Mouse (Mus musculus) kidney, embryonic 16.5 days (tissue): Measurements from ENCODE around the gene Cdk5rap3. TPM values are rescaled to one million over a fixed set of nuclear protein-coding genes. Genes with fewer than 3 reads are reported as not detected.

Experiments
- ATAC-seq: fragments of 200-750 bp; cut with Nextera tagmentation; 2 replicates; pipeline ENCODE4 v1.8.0; 2017; ENCODE audit warnings: moderate TSS enrichment; ENCODE audit not compliant: low FRiP score, low TSS enrichment
- H3K27ac ChIP-seq: fragments of 300-500 bp; sonication (generic); 2 replicates; pipeline ENCODE4 v1.5.1; 2014; ENCODE audit warnings: low read length
- H3K27me3 ChIP-seq: fragments of 300-500 bp; sonication (generic); 2 replicates; pipeline ENCODE4 v1.6.1; 2014; ENCODE audit warnings: low read length, control low read depth, mixed read lengths; ENCODE audit not compliant: insufficient read depth
- H3K36me3 ChIP-seq: fragments of 300-500 bp; sonication (generic); 2 replicates; pipeline ENCODE4 v1.6.1; 2014; ENCODE audit warnings: low read length, control low read depth, mixed read lengths; ENCODE audit not compliant: insufficient read depth
- H3K4me1 ChIP-seq: fragments of 300-500 bp; sonication (generic); 2 replicates; pipeline ENCODE4 v1.6.1; 2014; ENCODE audit warnings: low read length, control low read depth, mixed read lengths; ENCODE audit not compliant: insufficient read depth
- H3K4me2 ChIP-seq: fragments of 300-500 bp; sonication (generic); replicated peaks from 2 replicates; pipeline ENCODE4 v1.6.1; 2014; ENCODE audit warnings: low read depth, low read length
- H3K4me3 ChIP-seq: fragments of 300-500 bp; sonication (generic); 2 replicates; pipeline ENCODE4 v1.5.1; 2014; ENCODE audit warnings: mild to moderate bottlenecking, low read length
- H3K9ac ChIP-seq: fragments of 300-500 bp; sonication (generic); replicated peaks from 2 replicates; pipeline ENCODE4 v1.6.1; 2014; ENCODE audit warnings: low read length
- H3K9me3 ChIP-seq: fragments of 300-500 bp; sonication (generic); 2 replicates; pipeline ENCODE4 v1.6.1; 2016; ENCODE audit warnings: low read length, control low read depth
- WGBS: fragments of 180-500 bp; shearing (Covaris S2); extraction: QIAGEN DNeasy Blood & Tissue Kit; methylation state at CpG from one replicate; pipeline ENCODE4 v1.1.7; 2014; 5-methylcytosine and 5-hydroxymethylcytosine counted together
- polyA plus RNA-seq: library from polyadenylated mRNA; unstranded; fragments of >200 nt; fragmentation: Nextera tagmentation; extraction: Ambion mirVana; gene quantifications from 2 replicates; pipeline ENCODE4 v1.2.1, GENCODE M21; 2015

Cdk5rap3 gene
- polyA plus RNA-seq, 1 experiment from 2014 or later = 83.7 TPM

GRCm38 (mm10) chr11:96924861-96925260 is 8.6 kb upstream of the Cdk5rap3 start:
- H3K36me3 ChIP-seq = no peaks in the 10 kb centered on the region
- H3K4me3 ChIP-seq = no peak overlapping the region
- no peak overlapping the region for H3K4me2 ChIP-seq
- no peak overlapping the region for H3K27ac ChIP-seq
- no peak for ATAC-seq
- 79% methylated on average over 11 of the region's 11 CpGs for WGBS
- H3K27me3 ChIP-seq = no peaks in the 10 kb centered on the region
- peaks cover 6% of the 10 kb centered on the region; the same call in 1 of the 2 replicates for H3K4me1 ChIP-seq
- no peak overlapping the region for H3K9ac ChIP-seq
- no peaks in the 10 kb centered on the region for H3K9me3 ChIP-seq

- Histone ChIP-seq H3K27ac (no peak overlapping the region), H3K9ac (0 out of 2 replicates have a peak overlapping the region, but pooled peaks have one; percentile 9), H3K27me3 (no peaks in the 10 kb centered on the region), H3K4me1 (peaks cover 8% of the 10 kb centered on the region), H3K9me3 (no peaks in the 10 kb centered on the region), H3K4me3 (no peak overlapping the region), H3K36me3 (no peaks in the 10 kb centered on the region), H3K4me2 (no peak overlapping the region)
- ATAC-seq = no peak
- 49% methylated on average over 6 of the region's 6 CpGs for WGBS
These were observed 2.7 kb upstream of the Cdk5rap3 start for GRCm38 (mm10) chr11:96919003-96919402.

GRCm38 (mm10) chr11:96917415-96917814 is 1.1 kb upstream of the Cdk5rap3 start:
- Histone ChIP-seq H3K4me2 (0 out of 2 replicates have a peak overlapping the region, but pooled peaks have one; percentile 58), H3K4me3 (no peak overlapping the region), H3K4me1 (peaks cover 8% of the 10 kb centered on the region), H3K9me3 (no peaks in the 10 kb centered on the region), H3K9ac (no peak overlapping the region), H3K36me3 (no peaks in the 10 kb centered on the region), H3K27me3 (no peaks in the 10 kb centered on the region), H3K27ac (no peak overlapping the region)
- no peak for ATAC-seq
- WGBS = 82% methylated on average over 6 of the region's 6 CpGs

DNA sequence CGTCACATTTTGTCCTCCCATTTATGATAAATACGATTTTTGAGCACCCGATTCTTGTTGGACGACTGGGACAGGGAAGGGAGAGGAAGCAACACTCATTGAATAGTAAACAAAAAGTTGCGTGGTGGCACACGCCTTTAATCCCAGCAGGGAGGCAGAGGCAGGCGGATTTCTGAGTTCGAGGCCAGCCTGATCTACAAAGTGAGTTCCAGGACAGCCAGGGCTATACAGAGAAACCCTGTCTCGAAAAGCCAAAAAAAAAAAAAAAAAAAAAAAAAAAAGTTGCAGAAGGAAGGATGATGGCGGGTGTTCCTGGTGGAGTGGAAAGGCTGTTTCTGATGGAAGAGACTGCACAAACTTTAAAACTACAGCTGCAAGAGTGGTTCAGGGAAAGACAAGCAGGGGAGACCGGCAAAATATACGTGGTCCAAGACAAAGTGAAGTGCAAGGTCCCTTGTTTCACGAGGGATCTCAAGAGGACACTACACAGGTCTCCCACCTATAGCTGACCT is 645 bp upstream of the Cdk5rap3 start:
- Histone ChIP-seq H3K4me2 (peak overlapping the region; percentile 58), H3K27ac (no peak overlapping the region), H3K4me1 (peaks cover 8% of the 10 kb centered on the region), H3K9ac (peak overlapping the region; percentile 66), H3K36me3 (0 out of 2 replicates have a peak, but pooled peaks cover 3% of the 10 kb centered on the region), H3K4me3 (peak overlapping the region; percentile 86), H3K27me3 (no peaks in the 10 kb centered on the region), H3K9me3 (no peaks in the 10 kb centered on the region)
- peak; percentile 8 for ATAC-seq
- WGBS = 29% methylated on average over 12 of the region's 13 CpGs

DNA sequence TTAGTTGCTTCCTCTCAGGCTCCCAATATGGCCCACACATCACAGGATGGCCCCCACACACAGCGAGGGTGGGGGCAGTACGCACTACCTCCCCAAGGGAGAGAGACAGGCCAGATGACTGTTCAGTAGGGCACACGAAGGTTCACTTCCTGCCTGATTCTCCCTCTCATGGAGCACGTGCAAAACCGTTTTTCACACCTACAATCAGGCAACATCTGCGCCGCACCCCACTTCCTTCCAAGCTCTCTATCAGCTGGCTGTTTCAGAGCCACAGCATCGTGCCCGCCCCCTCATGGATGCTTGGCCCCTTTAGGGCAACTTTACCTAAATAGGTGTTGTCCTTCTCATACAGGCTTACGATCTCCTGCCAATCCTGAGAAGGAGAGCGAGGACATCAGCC is 3.6 kb downstream of the Cdk5rap3 start:
- no peak for ATAC-seq
- Histone ChIP-seq H3K27me3 (no peaks in the 10 kb centered on the region), H3K9ac (no peak overlapping the region), H3K9me3 (no peaks in the 10 kb centered on the region), H3K4me3 (no peak overlapping the region), H3K4me2 (no peak overlapping the region), H3K27ac (no peak overlapping the region), H3K4me1 (peaks cover 8% of the 10 kb centered on the region), H3K36me3 (peaks cover 25% of the 10 kb centered on the region)
- 78% methylated on average over 11 of the region's 11 CpGs for WGBS

- no peaks in the 10 kb centered on the region for H3K9me3 ChIP-seq
- no peak overlapping the region for H3K27ac ChIP-seq
- peaks cover 34% of the 10 kb centered on the region for H3K36me3 ChIP-seq
- WGBS = 28% methylated on average over 7 of the region's 7 CpGs
- no peaks in the 10 kb centered on the region for H3K27me3 ChIP-seq
- peak; percentile 66 for ATAC-seq
- peaks cover 4% of the 10 kb centered on the region for H3K4me1 ChIP-seq
- no peak overlapping the region for H3K9ac ChIP-seq
- no peak overlapping the region for H3K4me2 ChIP-seq
- H3K4me3 ChIP-seq = no peak overlapping the region
These were observed 6.3 kb downstream of the Cdk5rap3 start for GRCm38 (mm10) chr11:96910003-96910402.

DNA sequence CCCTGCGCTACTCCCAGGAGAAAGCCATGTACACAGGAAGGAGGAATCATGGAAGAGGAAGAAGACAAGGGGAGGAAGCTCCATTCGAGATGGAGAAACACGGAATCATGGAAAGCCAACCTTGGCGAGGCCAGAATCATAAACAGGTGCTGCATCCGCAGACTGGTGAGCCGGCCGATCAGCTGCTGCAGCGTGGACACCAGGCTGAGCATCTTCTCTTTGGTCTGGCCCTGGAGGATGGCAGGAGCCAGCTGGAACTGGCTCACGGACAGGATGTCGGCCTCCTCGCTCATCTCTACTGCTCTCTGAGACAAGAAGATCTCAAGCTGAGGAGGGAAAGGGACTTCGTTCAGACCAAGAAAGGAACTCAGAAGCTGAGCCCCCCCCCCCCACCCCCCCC is 7.7 kb downstream of the Cdk5rap3 start:
- ATAC-seq = no peak
- WGBS = 90% methylated on average over 12 of the region's 12 CpGs

DNA sequence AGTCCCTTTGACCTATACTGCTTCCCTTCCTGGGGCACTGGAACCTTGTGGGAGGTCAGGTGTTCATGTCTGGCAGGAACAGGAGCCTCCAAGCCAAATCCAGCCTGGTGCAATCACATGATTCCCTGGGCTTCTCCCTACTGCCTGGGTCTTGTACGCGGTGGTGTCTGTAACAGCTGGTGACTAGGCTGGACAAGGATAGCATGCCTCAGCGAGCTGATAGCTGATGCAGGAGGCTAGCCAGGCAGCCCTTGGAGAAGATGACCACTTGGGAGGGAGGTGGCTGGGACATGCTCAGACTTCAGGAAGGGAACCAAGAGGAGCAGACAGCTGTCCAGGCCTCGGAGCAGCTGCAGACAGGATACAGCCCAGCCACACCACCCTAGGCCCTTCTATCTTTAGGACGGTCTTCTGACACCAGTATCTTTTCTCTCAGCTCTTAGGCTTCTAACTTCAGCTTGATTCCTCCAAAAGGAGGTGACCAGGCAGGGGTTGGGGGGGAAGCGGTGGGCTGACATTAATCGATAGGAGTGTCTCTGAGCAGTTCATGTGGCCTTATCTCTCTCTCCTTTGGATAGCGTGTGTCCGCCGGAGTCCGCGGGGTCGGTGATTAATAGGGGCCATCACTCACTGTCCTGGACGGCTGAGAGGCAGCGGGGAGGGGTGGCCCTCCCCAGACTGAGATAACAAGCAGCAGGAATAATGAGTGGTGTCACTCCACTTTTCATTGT is 9.7 kb downstream of the Cdk5rap3 start:
- H3K27ac ChIP-seq = no peak overlapping the region
- H3K4me3 ChIP-seq = no peak overlapping the region
- H3K4me1 ChIP-seq = peaks cover 21% of the 10 kb centered on the region
- H3K9ac ChIP-seq = no peak overlapping the region
- H3K9me3 ChIP-seq = no peaks in the 10 kb centered on the region
- 37% methylated on average over 15 of the region's 15 CpGs for WGBS
- H3K36me3 ChIP-seq = peaks cover 30% of the 10 kb centered on the region
- no peaks in the 10 kb centered on the region for H3K27me3 ChIP-seq
- no peak overlapping the region for H3K4me2 ChIP-seq
- no peak for ATAC-seq

More for the DNA sequence above, 7.7 kb downstream of the Cdk5rap3 start:
- peaks cover 34% of the 10 kb centered on the region for H3K36me3 ChIP-seq
- no peaks in the 10 kb centered on the region for H3K9me3 ChIP-seq
- H3K4me3 ChIP-seq = no peak overlapping the region
- H3K27me3 ChIP-seq = no peaks in the 10 kb centered on the region
- H3K27ac ChIP-seq = no peak overlapping the region
- H3K9ac ChIP-seq = no peak overlapping the region
- no peak overlapping the region for H3K4me2 ChIP-seq
- peaks cover 6% of the 10 kb centered on the region for H3K4me1 ChIP-seq

GRCm38 (mm10) chr11:96902639-96903635 is 13.4 kb downstream of the Cdk5rap3 start:
- Histone ChIP-seq H3K27ac (peak overlapping the region; percentile 57), H3K4me3 (no peak overlapping the region)
- ATAC-seq = peak; percentile 43

More at GRCm38 (mm10) chr11:96902639-96903635, 13.4 kb downstream of the Cdk5rap3 start:
- peak overlapping the region; percentile 44 for H3K9ac ChIP-seq
- H3K4me1 ChIP-seq = peaks cover 30% of the 10 kb centered on the region
- no peaks in the 10 kb centered on the region for H3K9me3 ChIP-seq
- 12% methylated on average over 16 of the region's 16 CpGs for WGBS
- H3K27me3 ChIP-seq = no peaks in the 10 kb centered on the region
- H3K36me3 ChIP-seq = peaks cover 9% of the 10 kb centered on the region; the same call in 1 of the 2 replicates
- H3K4me2 ChIP-seq = 0 out of 2 replicates have a peak overlapping the region, but pooled peaks have one; percentile 12
